Mouse (Mus musculus) hindbrain, embryonic 13.5 days (tissue): ENCODE measurements around the gene Cops3. TPM values are rescaled to one million over a fixed set of nuclear protein-coding genes. Genes with fewer than 3 reads are reported as not detected.
A peak's percentile ranks its signal among the peaks of the same experiment; 100 is the strongest.

Experiments used
- ATAC-seq: fragments of 200-750 bp; cut with Nextera tagmentation; 2 replicates; pipeline ENCODE4 v1.8.0; 2017; ENCODE audit warnings: moderate TSS enrichment; ENCODE audit not compliant: low FRiP score
- H3K27ac ChIP-seq: fragments of 300-500 bp; sonication (generic); 2 replicates; pipeline ENCODE4 v1.5.1; 2015; ENCODE audit warnings: inconsistent platforms, mild to moderate bottlenecking, moderate library complexity
- H3K27me3 ChIP-seq: fragments of 300-500 bp; sonication (generic); 2 replicates; pipeline ENCODE4 v1.6.1; 2015; ENCODE audit warnings: mild to moderate bottlenecking, inconsistent platforms
- H3K36me3 ChIP-seq: fragments of 300-500 bp; sonication (generic); 2 replicates; pipeline ENCODE4 v1.6.1; 2015; ENCODE audit warnings: mild to moderate bottlenecking, inconsistent platforms
- H3K4me1 ChIP-seq: fragments of 300-500 bp; sonication (generic); replicated peaks from 2 replicates; pipeline ENCODE4 v1.6.1; 2015; ENCODE audit warnings: inconsistent platforms
- H3K4me2 ChIP-seq: fragments of 300-500 bp; sonication (generic); 2 replicates; pipeline ENCODE4 v1.6.1; 2015; ENCODE audit warnings: inconsistent platforms, mild to moderate bottlenecking, moderate library complexity
- H3K4me3 ChIP-seq: fragments of 300-500 bp; sonication (generic); 2 replicates; pipeline ENCODE4 v1.5.1; 2015; ENCODE audit warnings: mild to moderate bottlenecking, inconsistent platforms
- H3K9ac ChIP-seq: fragments of 300-500 bp; sonication (generic); 2 replicates; pipeline ENCODE4 v1.6.1; 2015; ENCODE audit warnings: mild to moderate bottlenecking, inconsistent platforms
- H3K9me3 ChIP-seq: fragments of 300-500 bp; sonication (generic); 2 replicates; pipeline ENCODE4 v1.6.1; 2016; ENCODE audit warnings: inconsistent platforms
- WGBS: fragments of 180-500 bp; shearing (Covaris S2); methylation state at CpG from one replicate; pipeline ENCODE4 v1.1.7; 2015; 5-methylcytosine and 5-hydroxymethylcytosine counted together
- polyA plus RNA-seq: library from polyadenylated mRNA; unstranded; fragments of >200 nt; fragmentation: Nextera tagmentation; extraction: Ambion mirVana; gene quantifications from 2 replicates; pipeline ENCODE4 v1.2.1, GENCODE M21; 2015

Gene Cops3
- polyA plus RNA-seq: 205 and 210 TPM in 2 replicates

- peak within 1 kb of the TSS; percentile 68 for H3K4me2 ChIP-seq
- peaks cover 26% of the 10 kb centered on the region for H3K4me1 ChIP-seq
- no peaks in the 10 kb centered on the region for H3K9me3 ChIP-seq
- under 1% methylated on average over 43 of the region's 43 CpGs for WGBS
- H3K27me3 ChIP-seq: no peaks in the 10 kb centered on the region
- peak within 1 kb of the TSS; percentile 95 for H3K4me3 ChIP-seq
- peak within 1 kb of the TSS; percentile 99 for H3K27ac ChIP-seq
- peaks cover 22% of the 10 kb centered on the region for H3K36me3 ChIP-seq
- peak; percentile 97 for ATAC-seq
- H3K9ac ChIP-seq: peak within 1 kb of the TSS; percentile 95
These were observed at the start of gene Cops3 for GRCm38 (mm10) chr11:59839459-59840126. Gene Cops3 (minus strand): TSS chr11:59839838.

- Histone ChIP-seq H3K4me1 (peaks cover 15% of the 10 kb centered on the region), H3K9ac (no peak overlapping the region), H3K27ac (no peak overlapping the region), H3K9me3 (no peaks in the 10 kb centered on the region), H3K27me3 (no peaks in the 10 kb centered on the region), H3K4me3 (no peak overlapping the region), H3K36me3 (no peaks in the 10 kb centered on the region), H3K4me2 (no peak overlapping the region)
- no peak for ATAC-seq
- WGBS: 68% methylated on average over 5 of the region's 5 CpGs
These were observed 48.5 kb upstream of the Cops3 start for GRCm38 (mm10) chr11:59888151-59888550.

- Histone ChIP-seq H3K27me3 (no peaks in the 10 kb centered on the region), H3K36me3 (no peaks in the 10 kb centered on the region), H3K4me2 (no peak overlapping the region), H3K27ac (no peak overlapping the region), H3K9me3 (no peaks in the 10 kb centered on the region), H3K9ac (no peak overlapping the region), H3K4me1 (peaks cover 9% of the 10 kb centered on the region), H3K4me3 (no peak overlapping the region)
- WGBS: 82% methylated on average over 1 of the region's 1 CpGs
- ATAC-seq: no peak
These were observed 47.3 kb upstream of the Cops3 start for GRCm38 (mm10) chr11:59886952-59887351.

GRCm38 (mm10) chr11:59885217-59885986 is 45.8 kb upstream of the Cops3 start:
- H3K4me3 ChIP-seq: no peak overlapping the region
- WGBS: 67% methylated on average over 17 of the region's 17 CpGs
- H3K9ac ChIP-seq: no peak overlapping the region
- ATAC-seq: no peak
- no peaks in the 10 kb centered on the region for H3K36me3 ChIP-seq
- H3K27ac ChIP-seq: peak overlapping the region; percentile 35; the same call in 1 of the 2 replicates
- peaks cover 4% of the 10 kb centered on the region; the same call in 1 of the 2 replicates for H3K4me1 ChIP-seq
- no peaks in the 10 kb centered on the region for H3K27me3 ChIP-seq
- no peaks in the 10 kb centered on the region for H3K9me3 ChIP-seq
- H3K4me2 ChIP-seq: no peak overlapping the region

GRCm38 (mm10) chr11:59880031-59880430 is 40.4 kb upstream of the Cops3 start:
- ATAC-seq: peak; percentile 90
- Histone ChIP-seq H3K27me3 (no peaks in the 10 kb centered on the region), H3K9ac (no peak overlapping the region), H3K4me2 (no peak overlapping the region), H3K27ac (peak overlapping the region; percentile 30; the same call in 1 of the 2 replicates), H3K4me1 (peaks cover 5% of the 10 kb centered on the region), H3K9me3 (no peaks in the 10 kb centered on the region), H3K4me3 (no peak overlapping the region), H3K36me3 (peaks cover 33% of the 10 kb centered on the region)
- 30% methylated on average over 2 of the region's 2 CpGs for WGBS

- Histone ChIP-seq H3K4me2 (no peak overlapping the region), H3K9me3 (no peaks in the 10 kb centered on the region), H3K4me3 (no peak overlapping the region), H3K4me1 (no peaks in the 10 kb centered on the region; the same call in 1 of the 2 replicates), H3K27ac (no peak overlapping the region), H3K27me3 (no peaks in the 10 kb centered on the region), H3K9ac (peak overlapping the region; percentile 39; the same call in 1 of the 2 replicates), H3K36me3 (peaks cover 49% of the 10 kb centered on the region)
- ATAC-seq: no peak
- WGBS: 81% methylated on average over 8 of the region's 8 CpGs
These were observed 32.5 kb upstream of the Cops3 start for GRCm38 (mm10) chr11:59872124-59872523.

- no peak overlapping the region for H3K4me2 ChIP-seq
- H3K36me3 ChIP-seq: peaks cover 18% of the 10 kb centered on the region
- H3K27ac ChIP-seq: no peak overlapping the region
- no peak for ATAC-seq
- no peak overlapping the region for H3K4me3 ChIP-seq
- 93% methylated on average over 6 of the region's 6 CpGs for WGBS
- H3K9ac ChIP-seq: no peak overlapping the region
- H3K9me3 ChIP-seq: no peaks in the 10 kb centered on the region
- H3K27me3 ChIP-seq: no peaks in the 10 kb centered on the region
- peaks cover 9% of the 10 kb centered on the region; the same call in 1 of the 2 replicates for H3K4me1 ChIP-seq
These were observed 24.7 kb upstream of the Cops3 start for GRCm38 (mm10) chr11:59864316-59864715.

- Histone ChIP-seq H3K9ac (0 out of 2 replicates have a peak overlapping the region, but pooled peaks have one; percentile 8), H3K4me3 (no peak overlapping the region), H3K4me2 (no peak overlapping the region), H3K4me1 (peaks cover 9% of the 10 kb centered on the region; the same call in 1 of the 2 replicates), H3K27ac (no peak overlapping the region), H3K9me3 (no peaks in the 10 kb centered on the region), H3K27me3 (no peaks in the 10 kb centered on the region), H3K36me3 (peaks cover 13% of the 10 kb centered on the region)
- no peak for ATAC-seq
- WGBS: 84% methylated on average over 11 of the region's 11 CpGs
These were observed 20.8 kb upstream of the Cops3 start for GRCm38 (mm10) chr11:59860467-59860866.

- Histone ChIP-seq H3K9ac (no peak overlapping the region), H3K4me3 (no peak overlapping the region), H3K27me3 (no peaks in the 10 kb centered on the region), H3K4me2 (no peak overlapping the region), H3K27ac (no peak overlapping the region), H3K36me3 (peaks cover 11% of the 10 kb centered on the region; the same call in 1 of the 2 replicates), H3K9me3 (no peaks in the 10 kb centered on the region), H3K4me1 (peaks cover 17% of the 10 kb centered on the region)
- ATAC-seq: no peak
- 77% methylated on average over 3 of the region's 3 CpGs for WGBS
These were observed 13.2 kb upstream of the Cops3 start for GRCm38 (mm10) chr11:59852865-59853264.

GRCm38 (mm10) chr11:59847891-59848884 is 8.6 kb upstream of the Cops3 start:
- peak overlapping the region; percentile 90 for H3K9ac ChIP-seq
- no peaks in the 10 kb centered on the region for H3K9me3 ChIP-seq
- peak overlapping the region; percentile 75 for H3K4me3 ChIP-seq
- H3K27ac ChIP-seq: peak overlapping the region; percentile 91
- peak overlapping the region; percentile 76 for H3K4me2 ChIP-seq
- peaks cover 7% of the 10 kb centered on the region; the same call in 1 of the 2 replicates for H3K36me3 ChIP-seq
- ATAC-seq: peak; percentile 92
- under 1% methylated on average over 69 of the region's 69 CpGs for WGBS
- peaks cover 29% of the 10 kb centered on the region for H3K4me1 ChIP-seq
- H3K27me3 ChIP-seq: no peaks in the 10 kb centered on the region

- Histone ChIP-seq H3K9me3 (no peaks in the 10 kb centered on the region), H3K4me3 (peak overlapping the region; percentile 75; the same call in 1 of the 2 replicates)
- WGBS: 26% methylated on average over 2 of the region's 2 CpGs
These were observed 7.5 kb upstream of the Cops3 start for GRCm38 (mm10) chr11:59847131-59847530.

More at GRCm38 (mm10) chr11:59847131-59847530, 7.5 kb upstream of the Cops3 start:
- Histone ChIP-seq H3K9ac (no peak overlapping the region), H3K36me3 (0 out of 2 replicates have a peak, but pooled peaks cover 4% of the 10 kb centered on the region), H3K27ac (no peak overlapping the region), H3K4me1 (peaks cover 29% of the 10 kb centered on the region), H3K4me2 (peak overlapping the region; percentile 76), H3K27me3 (no peaks in the 10 kb centered on the region)
- ATAC-seq: no peak
